Mouse (Mus musculus): ENCODE results near the gene Akap8.

The Akap8 gene

GRCm38 (mm10) chr17:32349037-32349732 lies 28.1 kb upstream of the Akap8 start:
- DNase-seq (ENCODE audit: extremely low spot score, low read depth, low spot score) = no peak

GRCm38 (mm10) chr17:32348406-32348805 lies 27.4 kb upstream of the Akap8 start:
- no peak for DNase-seq (ENCODE audit: extremely low spot score, low read depth, low spot score)

GRCm38 (mm10) chr17:32341102-32341501 lies 20.1 kb upstream of the Akap8 start:
- no peak for DNase-seq (ENCODE audit: extremely low spot score, low read depth, low spot score)

- no peak for DNase-seq (ENCODE audit: extremely low spot score, low read depth, low spot score)
These were observed 19.1 kb upstream of the Akap8 start for GRCm38 (mm10) chr17:32340110-32340509.

- no peak for DNase-seq (ENCODE audit: extremely low spot score, low read depth, low spot score)
These were observed 14.8 kb upstream of the Akap8 start for GRCm38 (mm10) chr17:32335869-32336268.

GRCm38 (mm10) chr17:32334921-32335320 lies 13.9 kb upstream of the Akap8 start:
- no peak for DNase-seq (ENCODE audit: extremely low spot score, low read depth, low spot score)

GRCm38 (mm10) chr17:32333675-32334303 lies 12.8 kb upstream of the Akap8 start:
- no peak for DNase-seq (ENCODE audit: extremely low spot score, low read depth, low spot score)

GRCm38 (mm10) chr17:32327501-32327900 lies 6.5 kb upstream of the Akap8 start:
- DNase-seq (ENCODE audit: extremely low spot score, low read depth, low spot score) = no peak

- no peak for DNase-seq (ENCODE audit: extremely low spot score, low read depth, low spot score)
These were observed 1.8 kb upstream of the Akap8 start for GRCm38 (mm10) chr17:32322809-32323208.

- DNase-seq (ENCODE audit: extremely low spot score, low read depth, low spot score) = no peak
These were observed 798 bp upstream of the Akap8 start for GRCm38 (mm10) chr17:32321836-32322235.

GRCm38 (mm10) chr17:32321390-32321734 lies 324 bp upstream of the Akap8 start:
- DNase-seq (ENCODE audit: extremely low spot score, low read depth, low spot score) = no peak

GRCm38 (mm10) chr17:32319950-32320349 lies 1.1 kb downstream of the Akap8 start:
- no peak for DNase-seq (ENCODE audit: extremely low spot score, low read depth, low spot score)

- no peak for DNase-seq (ENCODE audit: extremely low spot score, low read depth, low spot score)
These were observed 3.3 kb downstream of the Akap8 start for GRCm38 (mm10) chr17:32317708-32318107.

- no peak for DNase-seq (ENCODE audit: extremely low spot score, low read depth, low spot score)
These were observed 4.0 kb downstream of the Akap8 start for GRCm38 (mm10) chr17:32317032-32317431.

GRCm38 (mm10) chr17:32315560-32315959 lies 5.5 kb downstream of the Akap8 start:
- DNase-seq (ENCODE audit: extremely low spot score, low read depth, low spot score) = no peak

GRCm38 (mm10) chr17:32313892-32314291 lies 7.1 kb downstream of the Akap8 start:
- no peak for DNase-seq (ENCODE audit: extremely low spot score, low read depth, low spot score)

GRCm38 (mm10) chr17:32312801-32313200 lies 8.2 kb downstream of the Akap8 start:
- DNase-seq (ENCODE audit: extremely low spot score, low read depth, low spot score) = no peak

GRCm38 (mm10) chr17:32307963-32308362 lies 13.1 kb downstream of the Akap8 start:
- DNase-seq (ENCODE audit: extremely low spot score, low read depth, low spot score) = no peak

GRCm38 (mm10) chr17:32298125-32298524 lies 22.9 kb downstream of the Akap8 start:
- DNase-seq (ENCODE audit: extremely low spot score, low read depth, low spot score) = no peak

GRCm38 (mm10) chr17:32295901-32296300 lies 25.1 kb downstream of the Akap8 start:
- no peak for DNase-seq (ENCODE audit: extremely low spot score, low read depth, low spot score)

GRCm38 (mm10) chr17:32295160-32295559 lies 25.9 kb downstream of the Akap8 start:
- DNase-seq (ENCODE audit: extremely low spot score, low read depth, low spot score) = no peak

GRCm38 (mm10) chr17:32285138-32285670 lies 35.8 kb downstream of the Akap8 start:
- no peak for DNase-seq (ENCODE audit: extremely low spot score, low read depth, low spot score)
